Mouse (Mus musculus): ENCODE measurements around the gene Zmiz1.

DNA sequence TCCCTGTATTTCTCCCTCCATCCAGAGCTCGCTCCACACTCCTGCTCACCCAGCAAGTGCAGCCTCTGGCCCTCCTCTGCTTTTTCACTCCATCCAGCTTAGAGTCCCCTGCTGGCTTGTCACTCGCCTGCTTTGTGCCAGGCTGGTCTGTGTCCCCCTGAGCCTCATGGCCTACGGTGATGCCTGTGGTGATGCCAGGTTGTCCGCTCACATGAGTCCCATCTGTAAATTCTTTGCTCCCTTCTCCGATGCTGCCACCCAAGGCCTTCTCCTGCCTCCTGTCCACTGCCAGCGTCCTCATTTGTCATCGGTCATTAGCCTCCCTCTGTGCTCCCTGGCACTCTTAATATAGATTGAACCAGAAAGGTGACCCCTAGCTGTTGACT, 205.3 kb downstream of the Zmiz1 start:
- TF ChIP-seq POLR2AphosphoS2 (IDR thresholded peaks at IDR 0.05; ENCODE audit: insufficient read length, low read depth) (no peak), MYOG (IDR thresholded peaks at IDR 0.05; ENCODE audit: control insufficient read depth in 1 of 3, insufficient read depth in 1 of 3, insufficient read length in 2 of 3, low read depth in 2 of 3) (no peak), TCF12 (IDR thresholded peaks at IDR 0.05; ENCODE audit: insufficient read depth, poor library complexity, severe bottlenecking) (no peak), POLR2A (IDR thresholded peaks at IDR 0.05; ENCODE audit: insufficient read length, low read depth) (no peak), CEBPB (IDR thresholded peaks at IDR 0.05; ENCODE audit: insufficient read depth, poor library complexity, severe bottlenecking) (no peak), E2F4 (IDR thresholded peaks at IDR 0.05; ENCODE audit: insufficient read depth) (no peak)
